Comparison of ENCODE assay signal across 1 mouse cellular context in genomic region chr14:68945906-68946305, GRCm38 (mm10).
TF ChIP-seq lines count a peak whose summit lies in the region.

No protein-coding gene starts in this region.

TF ChIP-seq in CH12.LX, 34 proteins besides CTCF, POLR2A, EP300 and RAD21 (continued from another document):
- TF ChIP-seq GABPA (IDR thresholded peaks at IDR 0.05; ENCODE audit: insufficient replicate concordance, low read depth, low read length) (no peak), MYC (IDR thresholded peaks at IDR 0.05; ENCODE audit: low read depth, low read length) (no peak)
